Mouse (Mus musculus) MEL (cell line): ENCODE results near the gene Cacng3. TPM values are rescaled to one million over a fixed set of nuclear protein-coding genes. Genes with fewer than 3 reads are reported as not detected.

Experiments used
- DNase-seq: peaks from one replicate; pipeline ENCODE4 v3.0.0; 2011; ENCODE audit warnings: low read depth, low spot score
- H3K27ac ChIP-seq: 2 replicates; pipeline ENCODE4 v1.5.1; 2012; ENCODE audit warnings: low read depth, mild to moderate bottlenecking, control low read depth, low read length, moderate library complexity; ENCODE audit not compliant: control insufficient read depth
- H3K27me3 ChIP-seq, 2 experiments: fragments of 150-350 bp in 1 of 2; sonication (generic) in 1 of 2; 2 replicates each; pipeline ENCODE4 v1.6.1; 2012; ENCODE audit warnings: low read length in 2 of 2, mild to moderate bottlenecking in 2 of 2, improper control_type of control experiment in 1 of 2, moderate library complexity in 1 of 2; ENCODE audit not compliant: insufficient read depth in 2 of 2, control insufficient read depth in 1 of 2
- H3K36me3 ChIP-seq, 2 experiments: 2 replicates each; pipeline ENCODE4 v1.6.1; 2012 to 2014; ENCODE audit warnings: low read length in 2 of 2, improper control_type of control experiment in 1 of 2, inconsistent platforms in 1 of 2, mild to moderate bottlenecking in 1 of 2; ENCODE audit not compliant: insufficient read depth in 2 of 2, control insufficient read depth in 1 of 2
- H3K4me1 ChIP-seq, 2 experiments: fragments of 150-350 bp in 1 of 2; sonication (generic) in 1 of 2; 2 replicates each; pipeline ENCODE4 v1.6.1; 2012; ENCODE audit warnings: low read length in 2 of 2, improper control_type of control experiment in 1 of 2, mild to moderate bottlenecking in 1 of 2; ENCODE audit not compliant: insufficient read depth in 2 of 2, control insufficient read depth in 1 of 2
- H3K4me3 ChIP-seq, 2 experiments: fragments of 150-350 bp in 1 of 2; sonication (generic) in 1 of 2; 2 replicates each; pipeline ENCODE4 v1.5.1; 2012; ENCODE audit warnings: low read depth in 2 of 2, low read length in 2 of 2, mild to moderate bottlenecking in 2 of 2, moderate library complexity in 2 of 2, control low read depth in 1 of 2, improper control_type of control experiment in 1 of 2; ENCODE audit not compliant: control insufficient read depth in 1 of 2, insufficient read depth in 1 of 2
- H3K79me2 ChIP-seq: 2 replicates; pipeline ENCODE4 v1.6.1; 2012; ENCODE audit warnings: mild to moderate bottlenecking, low read length, moderate library complexity; ENCODE audit not compliant: control insufficient read depth, poor library complexity, insufficient read depth
- H3K9ac ChIP-seq: 2 replicates; pipeline ENCODE4 v1.6.1; 2012; ENCODE audit warnings: low read depth, mild to moderate bottlenecking, control low read depth, low read length, moderate library complexity; ENCODE audit not compliant: control insufficient read depth, poor library complexity, severe bottlenecking
- H3K9me3 ChIP-seq: fragments of 150-350 bp; sonication (generic); replicated peaks from 2 replicates; pipeline ENCODE4 v1.6.1; 2012; ENCODE audit warnings: mild to moderate bottlenecking, low read length, improper control_type of control experiment, moderate library complexity; ENCODE audit not compliant: insufficient read depth
- CHD1 ChIP-seq: IDR thresholded peaks from 2 replicates; pipeline ENCODE4 v1.6.1; 2012; ENCODE audit warnings: low read depth, mild to moderate bottlenecking, inconsistent platforms, low read length, improper control_type of control experiment
- CHD2 ChIP-seq: IDR thresholded peaks from 2 replicates; pipeline ENCODE4 v1.6.1; 2011; ENCODE audit warnings: low read length, improper control_type of control experiment
- CTCF ChIP-seq, 3 experiments: IDR thresholded peaks in 2 of 3; conservative IDR thresholded peaks in 1 of 3; 2 replicates each; pipeline ENCODE4 v1.5.1; 2011 to 2012; ENCODE audit warnings: low read length in 3 of 3, low read depth in 2 of 3, mild to moderate bottlenecking in 2 of 3, improper control_type of control experiment in 1 of 3, inconsistent platforms in 1 of 3, mixed read lengths in 1 of 3, moderate library complexity in 1 of 3; ENCODE audit not compliant: control insufficient read depth in 1 of 3, insufficient read depth in 1 of 3, poor library complexity in 1 of 3, severe bottlenecking in 1 of 3
- GABPA ChIP-seq: IDR thresholded peaks from 2 replicates; pipeline ENCODE4 v1.6.1; 2012; ENCODE audit warnings: low read depth, mild to moderate bottlenecking, inconsistent platforms, low read length, improper control_type of control experiment, moderate library complexity
- HCFC1 ChIP-seq: IDR thresholded peaks from 2 replicates; pipeline ENCODE4 v1.6.1; 2012; ENCODE audit warnings: low read depth, mild to moderate bottlenecking, inconsistent platforms, low read length, improper control_type of control experiment, moderate library complexity
- JUND ChIP-seq: IDR thresholded peaks from 2 replicates; pipeline ENCODE4 v1.6.1; 2011; ENCODE audit warnings: low read depth, mild to moderate bottlenecking, improper control_type of control experiment, low read length
- KAT2A ChIP-seq: conservative IDR thresholded peaks from 2 replicates; pipeline ENCODE4 v1.6.1; 2012; ENCODE audit warnings: low read depth, low read length, improper control_type of control experiment, inconsistent platforms
- MAFK ChIP-seq: IDR thresholded peaks from 2 replicates; pipeline ENCODE4 v1.6.1; 2011; ENCODE audit warnings: low read depth, mild to moderate bottlenecking, low read length, improper control_type of control experiment, borderline replicate concordance
- MAX ChIP-seq: IDR thresholded peaks from 2 replicates; pipeline ENCODE4 v1.6.1; 2011; ENCODE audit warnings: low read length, improper control_type of control experiment
- MYB ChIP-seq: IDR thresholded peaks from 2 replicates; pipeline ENCODE4 v1.6.1; 2011; ENCODE audit warnings: mild to moderate bottlenecking, low read depth, low read length, improper control_type of control experiment
- MYC ChIP-seq: IDR thresholded peaks from 2 replicates; pipeline ENCODE4 v1.6.1; 2011; ENCODE audit warnings: low read depth, mild to moderate bottlenecking, low read length, improper control_type of control experiment, moderate library complexity
- NRF1 ChIP-seq: IDR thresholded peaks from 2 replicates; pipeline ENCODE4 v1.6.1; 2014; ENCODE audit warnings: low read depth, mild to moderate bottlenecking, inconsistent platforms, low read length, improper control_type of control experiment, moderate library complexity; ENCODE audit not compliant: poor library complexity, insufficient read depth, severe bottlenecking
- POLR2A ChIP-seq, 2 experiments: IDR thresholded peaks; 2 replicates each; pipeline ENCODE4 v1.6.1; 2011 to 2012; ENCODE audit warnings: low read length in 2 of 2, mild to moderate bottlenecking in 2 of 2, control low read depth in 1 of 2, improper control_type of control experiment in 1 of 2, low read depth in 1 of 2, moderate library complexity in 1 of 2; ENCODE audit not compliant: control insufficient read depth in 1 of 2, insufficient read depth in 1 of 2, poor library complexity in 1 of 2
- POLR2AphosphoS2 ChIP-seq: IDR thresholded peaks from 2 replicates; pipeline ENCODE4 v1.6.1; 2011; ENCODE audit warnings: low read length, improper control_type of control experiment
- RAD21 ChIP-seq: IDR thresholded peaks from 2 replicates; pipeline ENCODE4 v1.6.1; 2011; ENCODE audit warnings: mild to moderate bottlenecking, low read depth, low read length, improper control_type of control experiment
- RCOR1 ChIP-seq: IDR thresholded peaks from 2 replicates; pipeline ENCODE4 v1.6.1; 2012; ENCODE audit warnings: low read depth, mild to moderate bottlenecking, inconsistent platforms, low read length, improper control_type of control experiment
- TAL1 ChIP-seq: IDR thresholded peaks from 2 replicates; pipeline ENCODE4 v1.6.1; 2012; ENCODE audit warnings: mild to moderate bottlenecking, inconsistent platforms, low read length, moderate library complexity, mixed read lengths
- TBP ChIP-seq: IDR thresholded peaks from 2 replicates; pipeline ENCODE4 v1.8.0; 2011; ENCODE audit warnings: low read depth, low read length, improper control_type of control experiment
- USF2 ChIP-seq, 2 experiments: IDR thresholded peaks; 2 replicates each; pipeline ENCODE4 v1.6.1; 2011 to 2012; ENCODE audit warnings: improper control_type of control experiment in 2 of 2, low read length in 2 of 2, borderline replicate concordance in 1 of 2, inconsistent platforms in 1 of 2, low read depth in 1 of 2, mild to moderate bottlenecking in 1 of 2; ENCODE audit not compliant: insufficient read depth in 1 of 2
- ZC3H11A ChIP-seq: IDR thresholded peaks from 2 replicates; pipeline ENCODE4 v1.6.1; 2012; ENCODE audit warnings: low read depth, mild to moderate bottlenecking, inconsistent platforms, low read length, improper control_type of control experiment
- ZKSCAN1 ChIP-seq: IDR thresholded peaks from 2 replicates; pipeline ENCODE4 v1.6.1; 2012; ENCODE audit warnings: low read depth, mild to moderate bottlenecking, inconsistent platforms, low read length, improper control_type of control experiment, moderate library complexity
- polyA plus RNA-seq, 2 experiments: library from polyadenylated mRNA; stranded (reverse) in 1 of 2; unstranded in 1 of 2; fragments of >175 nt in 1 of 2; fragments of >200 nt in 1 of 2; gene quantifications; 2 replicates each; pipeline versions ENCODE4 v1.2.1 to v1.2.4; 2012; ENCODE audit warnings: low replicate concordance in 2 of 2, low read depth in 1 of 2; ENCODE audit not compliant: insufficient read length in 2 of 2, insufficient read depth in 1 of 2, missing spikeins in 1 of 2
- total RNA-seq: library from RNA; depleted of rRNA; stranded (reverse); fragments of 300-350 nt; gene quantifications from 2 replicates; pipeline ENCODE4 v1.2.3, GENCODE M21; 2012

Gene Cacng3
- total and polyA plus RNA-seq, 3 experiments: not detected

GRCm38 (mm10) chr7:122656671-122657070 is 13.6 kb upstream of the Cacng3 start:
- Histone ChIP-seq H3K9ac (no peak overlapping the region), H3K4me1 (no peaks in the 10 kb centered on the region), H3K79me2 (no peaks in the 10 kb centered on the region), H3K4me3 (no peak overlapping the region), H3K9me3 (no peaks in the 10 kb centered on the region), H3K36me3 (no peaks in the 10 kb centered on the region), H3K27me3 (no peaks in the 10 kb centered on the region), H3K27ac (no peak overlapping the region)
- no peak for DNase-seq
- TF ChIP-seq TAL1 (no peak), USF2 (IDR thresholded peaks at IDR 0.05; ENCODE audit: borderline replicate concordance in 1 of 2, insufficient read depth in 1 of 2, low read depth in 1 of 2, low read length in 2 of 2) (no peak), HCFC1 (no peak)

GRCm38 (mm10) chr7:122657423-122658126 is 12.7 kb upstream of the Cacng3 start:
- no peak overlapping the region for H3K4me3 ChIP-seq
- no peaks in the 10 kb centered on the region for H3K36me3 ChIP-seq
- H3K79me2 ChIP-seq: no peaks in the 10 kb centered on the region
- H3K27me3 ChIP-seq: no peaks in the 10 kb centered on the region
- no peaks in the 10 kb centered on the region for H3K9me3 ChIP-seq
- no peak overlapping the region for H3K27ac ChIP-seq
- no peak for DNase-seq
- no peaks in the 10 kb centered on the region for H3K4me1 ChIP-seq
- no peak for TF ChIP-seq CTCF (IDR thresholded peaks at IDR 0.05 in 2 of 3, conservative IDR thresholded peaks at IDR 0.05 in 1 of 3; ENCODE audit: control insufficient read depth in 1 of 3, insufficient read depth in 1 of 3, low read depth in 2 of 3, low read length in 3 of 3, poor library complexity in 1 of 3, severe bottlenecking in 1 of 3)
- no peak for TF ChIP-seq ZC3H11A
- no peak for TF ChIP-seq RAD21
- TF ChIP-seq MYC: no peak
- TF ChIP-seq MAX: no peak
- no peak for TF ChIP-seq USF2 (IDR thresholded peaks at IDR 0.05; ENCODE audit: borderline replicate concordance in 1 of 2, insufficient read depth in 1 of 2, low read depth in 1 of 2, low read length in 2 of 2)
- no peak for TF ChIP-seq POLR2A (IDR thresholded peaks at IDR 0.05; ENCODE audit: control insufficient read depth in 1 of 2, insufficient read depth in 1 of 2, low read depth in 1 of 2, low read length in 2 of 2, poor library complexity in 1 of 2)
- no peak for TF ChIP-seq TBP
- no peak for TF ChIP-seq POLR2AphosphoS2
- no peak for TF ChIP-seq ZKSCAN1
- no peak for TF ChIP-seq RCOR1
- TF ChIP-seq JUND: no peak
- TF ChIP-seq GABPA: no peak
- TF ChIP-seq CHD1: no peak
- no peak for TF ChIP-seq MAFK
- no peak for TF ChIP-seq KAT2A
- TF ChIP-seq MYB: no peak
- TF ChIP-seq NRF1: no peak
- TF ChIP-seq CHD2: no peak
- no peak overlapping the region for H3K9ac ChIP-seq
